Mouse (Mus musculus) embryonic facial prominence, embryonic 15.5 days (tissue): ENCODE data around the gene Pkm. TPM values are rescaled to one million over a fixed set of nuclear protein-coding genes. Genes with fewer than 3 reads are reported as not detected.

Experiments used
- ATAC-seq: fragments of 200-750 bp; cut with Nextera tagmentation; 2 replicates; pipeline ENCODE4 v1.8.0; 2017; ENCODE audit warnings: low read depth, moderate TSS enrichment; ENCODE audit not compliant: insufficient number of reproducible peaks, low FRiP score, low TSS enrichment
- H3K27ac ChIP-seq: fragments of 300-500 bp; sonication (generic); replicated peaks from 2 replicates; pipeline ENCODE4 v1.5.1; 2015; ENCODE audit warnings: mild to moderate bottlenecking, inconsistent platforms
- H3K27me3 ChIP-seq: fragments of 300-500 bp; sonication (generic); 2 replicates; pipeline ENCODE4 v1.6.1; 2015; ENCODE audit warnings: inconsistent platforms
- H3K36me3 ChIP-seq: fragments of 300-500 bp; sonication (generic); 2 replicates; pipeline ENCODE4 v1.6.1; 2015; ENCODE audit warnings: mild to moderate bottlenecking, inconsistent platforms
- H3K4me1 ChIP-seq: fragments of 300-500 bp; sonication (generic); 2 replicates; pipeline ENCODE4 v1.6.1; 2015; ENCODE audit warnings: inconsistent platforms
- H3K4me2 ChIP-seq: fragments of 300-500 bp; sonication (generic); replicated peaks from 2 replicates; pipeline ENCODE4 v1.6.1; 2015; ENCODE audit warnings: mild to moderate bottlenecking, inconsistent platforms
- H3K4me3 ChIP-seq: fragments of 300-500 bp; sonication (generic); replicated peaks from 2 replicates; pipeline ENCODE4 v1.5.1; 2015; ENCODE audit warnings: mild to moderate bottlenecking, inconsistent platforms
- H3K9ac ChIP-seq: fragments of 300-500 bp; sonication (generic); 2 replicates; pipeline ENCODE4 v1.6.1; 2015; ENCODE audit warnings: inconsistent platforms
- H3K9me3 ChIP-seq: fragments of 300-500 bp; sonication (generic); replicated peaks from 2 replicates; pipeline ENCODE4 v1.6.1; 2016; ENCODE audit warnings: inconsistent platforms
- WGBS: fragments of 180-500 bp; shearing (Covaris S2); methylation state at CpG from one replicate; pipeline ENCODE4 v1.1.7; 2015; 5-methylcytosine and 5-hydroxymethylcytosine counted together
- polyA plus RNA-seq: library from polyadenylated mRNA; unstranded; fragments of >200 nt; fragmentation: Nextera tagmentation; extraction: Ambion mirVana; gene quantifications from 2 replicates; pipeline ENCODE4 v1.2.1, GENCODE M21; 2015

The Pkm gene
- polyA plus RNA-seq, 1 experiment from 2014 or later: 1,229 TPM

GRCm38 (mm10) chr9:59667250-59667649, 11.1 kb downstream of the Pkm start:
- H3K4me3 ChIP-seq: no peak overlapping the region
- H3K4me2 ChIP-seq: no peak overlapping the region
- no peaks in the 10 kb centered on the region for H3K27me3 ChIP-seq
- no peaks in the 10 kb centered on the region; the same call in 1 of the 2 replicates for H3K4me1 ChIP-seq
- H3K9me3 ChIP-seq: no peaks in the 10 kb centered on the region
- no peak overlapping the region for H3K27ac ChIP-seq
- H3K36me3 ChIP-seq: peaks cover 85% of the 10 kb centered on the region
- 68% methylated on average over 4 of the region's 4 CpGs for WGBS
- no peak overlapping the region for H3K9ac ChIP-seq
- ATAC-seq: 0 out of 2 replicates have a peak, but pooled peaks have one; percentile 51

GRCm38 (mm10) chr9:59667904-59668303, 11.7 kb downstream of the Pkm start:
- no peak overlapping the region for H3K4me3 ChIP-seq
- H3K4me1 ChIP-seq: no peaks in the 10 kb centered on the region; the same call in 1 of the 2 replicates
- ATAC-seq: no peak
- no peak overlapping the region for H3K9ac ChIP-seq
- WGBS: 86% methylated on average over 6 of the region's 6 CpGs
- no peaks in the 10 kb centered on the region for H3K27me3 ChIP-seq
- H3K4me2 ChIP-seq: no peak overlapping the region
- no peak overlapping the region for H3K27ac ChIP-seq
- H3K9me3 ChIP-seq: no peaks in the 10 kb centered on the region
- peaks cover 90% of the 10 kb centered on the region for H3K36me3 ChIP-seq

GRCm38 (mm10) chr9:59668473-59668872, 12.3 kb downstream of the Pkm start:
- peaks cover 91% of the 10 kb centered on the region for H3K36me3 ChIP-seq
- 90% methylated on average over 7 of the region's 7 CpGs for WGBS
- ATAC-seq: no peak

GRCm38 (mm10) chr9:59669172-59669571, 13.0 kb downstream of the Pkm start:
- Histone ChIP-seq H3K9ac (no peak overlapping the region), H3K36me3 (peaks cover 94% of the 10 kb centered on the region), H3K4me2 (no peak overlapping the region), H3K27me3 (no peaks in the 10 kb centered on the region), H3K9me3 (no peaks in the 10 kb centered on the region), H3K4me3 (no peak overlapping the region), H3K4me1 (no peaks in the 10 kb centered on the region), H3K27ac (no peak overlapping the region)
- ATAC-seq: no peak
- 77% methylated on average over 4 of the region's 4 CpGs for whole genome bisulfite sequencing

More at GRCm38 (mm10) chr9:59668473-59668872, 12.3 kb downstream of the Pkm start:
- no peak overlapping the region for H3K4me3 ChIP-seq
- H3K9me3 ChIP-seq: no peaks in the 10 kb centered on the region
- H3K27me3 ChIP-seq: no peaks in the 10 kb centered on the region
- H3K4me2 ChIP-seq: no peak overlapping the region
- no peak overlapping the region for H3K27ac ChIP-seq
- no peaks in the 10 kb centered on the region for H3K4me1 ChIP-seq
- H3K9ac ChIP-seq: no peak overlapping the region

- no peaks in the 10 kb centered on the region for H3K4me1 ChIP-seq
- WGBS: 85% methylated on average over 12 of the region's 12 CpGs
- no peak overlapping the region for H3K9ac ChIP-seq
- H3K9me3 ChIP-seq: no peaks in the 10 kb centered on the region
- H3K27ac ChIP-seq: no peak overlapping the region
- ATAC-seq: no peak
- H3K36me3 ChIP-seq: peaks cover 97% of the 10 kb centered on the region
- no peaks in the 10 kb centered on the region for H3K27me3 ChIP-seq
- no peak overlapping the region for H3K4me3 ChIP-seq
- no peak overlapping the region for H3K4me2 ChIP-seq
Observed at GRCm38 (mm10) chr9:59672195-59672894, 16.2 kb downstream of the Pkm start.

GRCm38 (mm10) chr9:59673427-59673826, 17.3 kb downstream of the Pkm start:
- Histone ChIP-seq H3K4me1 (no peaks in the 10 kb centered on the region), H3K9me3 (no peaks in the 10 kb centered on the region), H3K27ac (no peak overlapping the region), H3K4me3 (no peak overlapping the region), H3K36me3 (peaks cover 97% of the 10 kb centered on the region), H3K9ac (no peak overlapping the region), H3K4me2 (no peak overlapping the region), H3K27me3 (no peaks in the 10 kb centered on the region)
- WGBS: 56% methylated on average over 2 of the region's 2 CpGs
- ATAC-seq: no peak

GRCm38 (mm10) chr9:59675598-59675997, 19.4 kb downstream of the Pkm start:
- Histone ChIP-seq H3K36me3 (peaks cover 88% of the 10 kb centered on the region), H3K27me3 (no peaks in the 10 kb centered on the region), H3K4me3 (no peak overlapping the region), H3K9me3 (no peaks in the 10 kb centered on the region), H3K9ac (no peak overlapping the region), H3K4me2 (no peak overlapping the region), H3K4me1 (peaks cover 13% of the 10 kb centered on the region), H3K27ac (no peak overlapping the region)
- WGBS: 83% methylated on average over 14 of the region's 14 CpGs
- no peak for ATAC-seq

GRCm38 (mm10) chr9:59678313-59678712, 22.1 kb downstream of the Pkm start:
- no peak overlapping the region for H3K27ac ChIP-seq
- ATAC-seq: 0 out of 2 replicates have a peak, but pooled peaks have one; percentile 15
- H3K27me3 ChIP-seq: no peaks in the 10 kb centered on the region
- H3K4me2 ChIP-seq: no peak overlapping the region
- no peak overlapping the region for H3K9ac ChIP-seq
- H3K36me3 ChIP-seq: peaks cover 60% of the 10 kb centered on the region
- WGBS: 9% methylated on average over 1 of the region's 1 CpGs
- no peak overlapping the region for H3K4me3 ChIP-seq
- no peaks in the 10 kb centered on the region for H3K9me3 ChIP-seq
- peaks cover 14% of the 10 kb centered on the region for H3K4me1 ChIP-seq

GRCm38 (mm10) chr9:59679678-59680533, 23.7 kb downstream of the Pkm start, which contains the start of gene Gramd2:
Gene Gramd2 (plus strand): TSS chr9:59680144.
- Histone ChIP-seq H3K27me3 (no peaks in the 10 kb centered on the region), H3K4me3 (peak within 1 kb of the TSS; percentile 50), H3K27ac (peak within 1 kb of the TSS; percentile 76), H3K9ac (0 out of 2 replicates have a peak within 1 kb of the TSS, but pooled peaks have one; percentile 16), H3K4me2 (peak within 1 kb of the TSS; percentile 91), H3K4me1 (peaks cover 14% of the 10 kb centered on the region), H3K36me3 (peaks cover 45% of the 10 kb centered on the region), H3K9me3 (no peaks in the 10 kb centered on the region)
- 1% methylated on average over 47 of the region's 47 CpGs for WGBS
- ATAC-seq: peak; percentile 90

GRCm38 (mm10) chr9:59680534-59680875, 24.3 kb downstream of the Pkm start:
- Histone ChIP-seq H3K4me2 (peak overlapping the region; percentile 91), H3K27me3 (no peaks in the 10 kb centered on the region), H3K36me3 (peaks cover 40% of the 10 kb centered on the region), H3K4me3 (peak overlapping the region; percentile 50), H3K27ac (peak overlapping the region; percentile 76), H3K9me3 (no peaks in the 10 kb centered on the region), H3K9ac (0 out of 2 replicates have a peak overlapping the region, but pooled peaks have one; percentile 16), H3K4me1 (peaks cover 14% of the 10 kb centered on the region)
- 9% methylated on average over 16 of the region's 16 CpGs for WGBS
- ATAC-seq: peak; percentile 25; the same call in 1 of the 2 replicates

GRCm38 (mm10) chr9:59684020-59684419, 27.9 kb downstream of the Pkm start:
- H3K9ac ChIP-seq: no peak overlapping the region

More at GRCm38 (mm10) chr9:59684020-59684419, 27.9 kb downstream of the Pkm start:
- Histone ChIP-seq H3K36me3 (peaks cover 6% of the 10 kb centered on the region; the same call in 1 of the 2 replicates), H3K4me3 (no peak overlapping the region), H3K4me2 (no peak overlapping the region), H3K27me3 (no peaks in the 10 kb centered on the region), H3K4me1 (peaks cover 17% of the 10 kb centered on the region), H3K9me3 (no peaks in the 10 kb centered on the region), H3K27ac (no peak overlapping the region)
- no peak for ATAC-seq
- 58% methylated on average over 2 of the region's 2 CpGs for WGBS
